Mouse (Mus musculus) left cerebral cortex, adult 9 months (tissue): ENCODE measurements at regions not wholly inside any gene's neighbourhood (a gene's known extent, or its start where the extent isn't known, plus 50 kb on each side); places are given as distances from the start of the nearest gene placed in this dataset.

ENCODE experiments used
- DNase-seq, 2 experiments: peaks; one replicate each; pipeline ENCODE4 v3.0.0; 2022; ENCODE audit warnings: low spot score in 2 of 2

GRCm38 (mm10) chr4:81514547-81514946 lies 71.9 kb upstream of the Mpdz start:
- DNase-seq = no peak

- no peak for DNase-seq
Measured at GRCm38 (mm10) chr4:81512396-81512795, 69.8 kb upstream of the Mpdz start.

GRCm38 (mm10) chr4:81508776-81509175 lies 66.2 kb upstream of the Mpdz start:
- DNase-seq = no peak

DNA sequence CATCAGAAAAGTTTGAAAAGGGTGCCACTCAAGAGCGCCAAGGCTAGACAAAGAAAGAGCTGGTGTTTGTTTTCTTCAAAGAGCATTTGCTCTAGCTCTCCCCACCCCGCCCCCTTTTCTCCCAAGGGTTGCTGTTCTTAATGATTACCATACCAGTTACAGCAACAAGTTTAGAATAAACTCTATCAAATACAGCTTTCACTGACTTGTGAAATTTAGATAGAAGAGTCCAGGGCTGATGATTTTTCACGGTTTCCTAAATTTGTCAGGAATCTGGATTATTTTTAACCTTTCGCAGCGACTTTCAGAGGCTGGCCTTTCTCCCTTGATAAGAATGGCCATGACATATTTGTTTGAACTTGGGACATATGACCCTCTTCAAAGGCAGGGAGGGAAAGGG lies 64.2 kb upstream of the Mpdz start:
- no peak for DNase-seq

GRCm38 (mm10) chr4:81506306-81506705 lies 63.7 kb upstream of the Mpdz start:
- no peak for DNase-seq

DNA sequence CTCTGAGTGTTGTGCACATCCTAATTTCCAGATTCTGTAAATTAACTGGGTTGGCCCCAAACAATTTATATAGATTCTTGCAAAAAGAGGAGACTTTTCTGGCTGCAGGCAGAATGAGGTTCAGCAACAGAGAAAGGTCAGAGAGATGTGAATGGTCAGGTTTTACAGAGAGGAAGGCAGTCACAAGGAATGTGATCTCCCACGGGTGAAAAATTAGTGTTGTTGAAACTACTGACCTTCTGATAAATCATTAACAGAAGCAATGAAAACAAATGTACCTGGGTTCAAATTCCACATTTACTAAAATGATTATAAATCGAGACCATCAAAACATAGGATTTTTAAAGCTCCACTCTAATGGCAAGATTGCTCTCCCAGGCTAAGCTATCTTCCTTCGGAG lies 62.5 kb upstream of the Mpdz start:
- no peak for DNase-seq

- DNase-seq = no peak
Measured at GRCm38 (mm10) chr4:81503941-81504340, 61.3 kb upstream of the Mpdz start.

GRCm38 (mm10) chr4:81501802-81502201 lies 59.2 kb upstream of the Mpdz start:
- DNase-seq = no peak

DNA sequence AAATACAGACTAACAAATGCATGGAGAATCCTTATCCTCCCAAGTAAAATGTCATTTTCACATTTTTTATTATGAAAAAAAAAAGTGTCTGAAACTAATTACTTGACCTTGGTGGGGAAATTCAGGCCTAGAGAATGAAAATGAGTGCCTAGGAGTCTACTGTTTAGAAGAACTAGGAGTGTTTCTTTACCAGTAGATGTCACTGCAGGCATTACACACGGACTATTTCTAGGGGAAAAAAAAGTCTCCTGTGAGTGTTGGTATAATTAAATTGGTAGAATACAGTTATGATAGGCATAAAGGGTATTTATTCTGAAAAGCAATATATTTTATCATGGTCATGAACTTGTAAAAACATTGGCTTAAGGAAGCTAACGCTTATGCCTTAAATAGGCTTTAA lies 55.5 kb upstream of the Mpdz start:
- DNase-seq = no peak

- no peak for DNase-seq
Measured at GRCm38 (mm10) chr4:81492811-81493210, 50.2 kb upstream of the Mpdz start.
